Mouse (Mus musculus) ES-Bruce4 (cell line): ENCODE results near the gene Tsg101.

Experiments
- CTCF ChIP-seq: IDR thresholded peaks from one replicate; pipeline ENCODE4 v1.8.1; 2011; ENCODE audit warnings: low read depth, low read length
- EP300 ChIP-seq: IDR thresholded peaks from 2 replicates; pipeline ENCODE4 v1.6.1; 2011; ENCODE audit warnings: low read depth, low read length; ENCODE audit not compliant: insufficient read depth
- POLR2A ChIP-seq: IDR thresholded peaks from one replicate; pipeline ENCODE4 v1.8.1; 2011; ENCODE audit warnings: low read length; ENCODE audit not compliant: insufficient read depth

DNA sequence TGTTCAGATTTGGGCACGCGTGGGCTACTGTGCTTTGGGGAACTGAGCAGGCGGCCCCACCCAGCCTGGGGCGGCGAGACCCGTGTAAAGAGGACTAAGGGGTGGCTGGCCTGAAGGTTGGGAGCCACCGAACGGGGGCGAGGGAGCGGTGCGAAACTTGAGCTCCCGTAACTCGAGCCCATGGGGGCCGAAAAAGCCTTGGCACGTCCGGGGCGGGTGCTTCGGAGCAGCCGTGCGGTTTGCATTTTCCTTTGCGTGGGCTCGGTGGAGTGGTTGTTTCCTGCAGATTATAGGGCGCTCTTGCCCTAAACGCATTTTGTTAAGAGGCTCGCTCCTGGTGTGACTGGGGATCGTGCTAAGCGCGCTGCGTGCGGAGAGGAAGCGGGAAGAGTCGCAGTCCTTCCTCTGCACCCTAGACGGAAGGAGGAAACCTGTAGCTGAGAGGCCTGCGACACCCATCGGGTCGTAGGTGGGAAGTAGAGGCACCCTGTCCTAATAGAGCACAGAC, 73.7 kb downstream of the Tsg101 start:
- TF ChIP-seq EP300 (no peak), CTCF (no peak), POLR2A (no peak)
